Mouse (Mus musculus) cortical plate, adult 2 months (tissue): ENCODE measurements around the gene Slco3a1. TPM values are rescaled to one million over a fixed set of nuclear protein-coding genes. Genes with fewer than 3 reads are reported as not detected.

Experiments used
- H3K27ac ChIP-seq: fragments of 200-500 bp; 2 replicates; pipeline ENCODE4 v1.5.1; 2012; ENCODE audit warnings: low read length, control low read depth, inconsistent platforms; ENCODE audit not compliant: insufficient read depth
- H3K4me1 ChIP-seq: fragments of 200-500 bp; 2 replicates; pipeline ENCODE4 v1.6.1; 2011; ENCODE audit warnings: low read length; ENCODE audit not compliant: control insufficient read depth, insufficient read depth
- H3K4me3 ChIP-seq: fragments of 200-500 bp; 2 replicates; pipeline ENCODE4 v1.5.1; 2011; ENCODE audit warnings: mild to moderate bottlenecking, low read length, control low read depth; ENCODE audit not compliant: insufficient read depth
- CTCF ChIP-seq: fragments of 200-500 bp; IDR thresholded peaks from 2 replicates; pipeline ENCODE4 v1.5.1; 2011; ENCODE audit warnings: mild to moderate bottlenecking, control low read depth, low read length; ENCODE audit not compliant: insufficient read depth; ENCODE audit errors: extremely low read depth
- POLR2A ChIP-seq: fragments of 200-500 bp; IDR thresholded peaks from 2 replicates; pipeline ENCODE4 v1.6.1; 2011; ENCODE audit warnings: mild to moderate bottlenecking, low read length, control low read depth; ENCODE audit not compliant: insufficient read depth; ENCODE audit errors: extremely low read depth
- polyA plus RNA-seq: library from polyadenylated mRNA; depleted of rRNA; stranded (reverse); fragments of >200 nt; gene quantifications from 2 replicates; pipeline ENCODE4 v1.2.3, GENCODE M21; 2012

The Slco3a1 gene
- polyA plus RNA-seq, 1 experiment: 26.5 TPM

- H3K4me1 ChIP-seq: peaks cover 2% of the 10 kb centered on the region; the same call in 1 of the 2 replicates
- no peak overlapping the region for H3K27ac ChIP-seq
- H3K4me3 ChIP-seq: no peak overlapping the region
- TF ChIP-seq CTCF: no peak
- TF ChIP-seq POLR2A: no peak
These were observed 60.8 kb downstream of the Slco3a1 start for GRCm38 (mm10) chr7:74493775-74494174.

- TF ChIP-seq CTCF: no peak
- no peak overlapping the region for H3K27ac ChIP-seq
- H3K4me1 ChIP-seq: peaks cover 7% of the 10 kb centered on the region; the same call in 1 of the 2 replicates
- no peak overlapping the region for H3K4me3 ChIP-seq
These were observed 62.8 kb downstream of the Slco3a1 start for GRCm38 (mm10) chr7:74491683-74492355.

GRCm38 (mm10) chr7:74488141-74488540 is 66.4 kb downstream of the Slco3a1 start:
- Histone ChIP-seq H3K4me3 (no peak overlapping the region), H3K27ac (no peak overlapping the region), H3K4me1 (peaks cover 7% of the 10 kb centered on the region; the same call in 1 of the 2 replicates)
- TF ChIP-seq POLR2A (no peak), CTCF (no peak)

- TF ChIP-seq CTCF (no peak), POLR2A (no peak)
- peaks cover 7% of the 10 kb centered on the region; the same call in 1 of the 2 replicates for H3K4me1 ChIP-seq
- H3K4me3 ChIP-seq: no peak overlapping the region
- H3K27ac ChIP-seq: no peak overlapping the region
These were observed 66.9 kb downstream of the Slco3a1 start for GRCm38 (mm10) chr7:74487727-74488126.

- H3K4me1 ChIP-seq: peaks cover 5% of the 10 kb centered on the region; the same call in 1 of the 2 replicates
- H3K27ac ChIP-seq: no peak overlapping the region
- TF ChIP-seq CTCF (no peak), POLR2A (no peak)
- H3K4me3 ChIP-seq: no peak overlapping the region
These were observed 68.5 kb downstream of the Slco3a1 start for GRCm38 (mm10) chr7:74486083-74486482.

GRCm38 (mm10) chr7:74485669-74486068 is 68.9 kb downstream of the Slco3a1 start:
- no peak overlapping the region for H3K4me3 ChIP-seq
- H3K27ac ChIP-seq: no peak overlapping the region
- TF ChIP-seq CTCF: no peak
- no peak for TF ChIP-seq POLR2A
- peaks cover 5% of the 10 kb centered on the region; the same call in 1 of the 2 replicates for H3K4me1 ChIP-seq

GRCm38 (mm10) chr7:74484024-74484385 is 70.6 kb downstream of the Slco3a1 start:
- Histone ChIP-seq H3K4me1 (peaks cover 5% of the 10 kb centered on the region; the same call in 1 of the 2 replicates), H3K27ac (no peak overlapping the region), H3K4me3 (no peak overlapping the region)
- TF ChIP-seq CTCF (no peak), POLR2A (no peak)

- TF ChIP-seq POLR2A (no peak), CTCF (no peak)
- Histone ChIP-seq H3K4me1 (peaks cover 5% of the 10 kb centered on the region; the same call in 1 of the 2 replicates), H3K4me3 (no peak overlapping the region)
These were observed 71.1 kb downstream of the Slco3a1 start for GRCm38 (mm10) chr7:74483294-74484023.

GRCm38 (mm10) chr7:74471740-74472139 is 82.8 kb downstream of the Slco3a1 start:
- no peak overlapping the region for H3K4me3 ChIP-seq
- H3K27ac ChIP-seq: no peak overlapping the region
- TF ChIP-seq POLR2A: no peak
- TF ChIP-seq CTCF: no peak
- peaks cover 1% of the 10 kb centered on the region; the same call in 1 of the 2 replicates for H3K4me1 ChIP-seq

More at GRCm38 (mm10) chr7:74483294-74484023, 71.1 kb downstream of the Slco3a1 start:
- no peak overlapping the region for H3K27ac ChIP-seq
